Mouse (Mus musculus) cerebellum, adult 2 months (tissue): ENCODE measurements around the gene Adamtsl3. TPM values are rescaled to one million over a fixed set of nuclear protein-coding genes. Genes with fewer than 3 reads are reported as not detected.

Experiments
- DNase-seq, 2 experiments: peaks; one replicate each; pipeline ENCODE4 v3.0.0; 2021
- H3K27ac ChIP-seq: fragments of 200-500 bp; 2 replicates; pipeline ENCODE4 v1.5.1; 2012; ENCODE audit warnings: low read length, control low read depth, inconsistent platforms; ENCODE audit not compliant: insufficient read depth
- H3K27me3 ChIP-seq: fragments of 200-500 bp; 2 replicates; pipeline ENCODE4 v1.6.1; 2012; ENCODE audit warnings: inconsistent platforms, mild to moderate bottlenecking, low read length, moderate library complexity; ENCODE audit not compliant: control insufficient read depth, insufficient read depth
- H3K4me1 ChIP-seq: fragments of 200-500 bp; 2 replicates; pipeline ENCODE4 v1.6.1; 2011; ENCODE audit warnings: low read length; ENCODE audit not compliant: control insufficient read depth, insufficient read depth
- H3K4me3 ChIP-seq: fragments of 200-500 bp; replicated peaks from 2 replicates; pipeline ENCODE3; 2011; ENCODE audit warnings: mild to moderate bottlenecking, low read depth, low read length, control low read depth; ENCODE audit not compliant: insufficient read depth
- CTCF ChIP-seq: fragments of 200-500 bp; IDR thresholded peaks from 2 replicates; pipeline ENCODE4 v1.5.1; 2011; ENCODE audit warnings: low read depth, mild to moderate bottlenecking, control low read depth, low read length, moderate library complexity, borderline replicate concordance; ENCODE audit not compliant: insufficient read depth
- POLR2A ChIP-seq: fragments of 200-500 bp; IDR thresholded peaks from 2 replicates; pipeline ENCODE4 v1.6.1; 2011; ENCODE audit warnings: low read length, control low read depth, borderline replicate concordance; ENCODE audit not compliant: insufficient read depth
- WGBS: fragments of 180-500 bp; shearing (Covaris S2); methylation state at CpG from one replicate; pipeline ENCODE4 v1.1.7; 2018; 5-methylcytosine and 5-hydroxymethylcytosine counted together
- polyA plus RNA-seq: library from polyadenylated mRNA; depleted of rRNA; stranded (reverse); fragments of >200 nt; gene quantifications from 2 replicates; pipeline ENCODE4 v1.2.3, GENCODE M21; 2012

Gene Adamtsl3
- polyA plus RNA-seq, 1 experiment, result 0.72 TPM

DNA sequence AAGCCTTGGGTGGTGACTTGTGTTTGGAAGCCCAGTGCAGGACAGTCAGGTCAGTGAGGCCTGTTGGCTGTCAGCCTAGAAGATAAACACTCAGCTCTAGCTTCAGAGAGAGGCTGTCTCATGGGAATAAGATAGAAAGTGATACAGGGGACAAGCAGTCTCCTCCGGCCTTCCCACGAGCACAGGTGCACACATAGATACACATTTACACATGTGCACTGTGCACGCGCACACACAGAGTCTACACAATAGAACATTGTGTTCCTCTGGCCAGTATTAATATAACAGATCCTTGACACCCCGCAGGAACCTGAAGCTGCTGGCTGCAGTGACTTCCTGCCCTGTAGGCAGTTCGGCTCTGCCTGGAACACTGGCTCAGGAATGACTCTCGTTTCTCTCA lies 44.3 kb downstream of the Adamtsl3 start:
- TF ChIP-seq CTCF (no peak), POLR2A (no peak)
- H3K27ac ChIP-seq, result no peak overlapping the region
- no peak for DNase-seq
- no peak overlapping the region for H3K4me3 ChIP-seq
- 62% methylated on average over 7 of the region's 7 CpGs for WGBS
- H3K4me1 ChIP-seq, result no peaks in the 10 kb centered on the region
- H3K27me3 ChIP-seq, result no peaks in the 10 kb centered on the region

GRCm38 (mm10) chr7:82382843-82383535 lies 47.5 kb downstream of the Adamtsl3 start:
- no peak for DNase-seq
- H3K4me1 ChIP-seq, result no peaks in the 10 kb centered on the region
- H3K27me3 ChIP-seq, result no peaks in the 10 kb centered on the region
- WGBS, result 52% methylated on average over 4 of the region's 4 CpGs
- no peak overlapping the region for H3K4me3 ChIP-seq
- no peak for TF ChIP-seq POLR2A
- no peak for TF ChIP-seq CTCF
- no peak overlapping the region for H3K27ac ChIP-seq

- WGBS, result 29% methylated on average over 3 of the region's 3 CpGs
These were observed 48.0 kb downstream of the Adamtsl3 start for GRCm38 (mm10) chr7:82383536-82383848.

DNA sequence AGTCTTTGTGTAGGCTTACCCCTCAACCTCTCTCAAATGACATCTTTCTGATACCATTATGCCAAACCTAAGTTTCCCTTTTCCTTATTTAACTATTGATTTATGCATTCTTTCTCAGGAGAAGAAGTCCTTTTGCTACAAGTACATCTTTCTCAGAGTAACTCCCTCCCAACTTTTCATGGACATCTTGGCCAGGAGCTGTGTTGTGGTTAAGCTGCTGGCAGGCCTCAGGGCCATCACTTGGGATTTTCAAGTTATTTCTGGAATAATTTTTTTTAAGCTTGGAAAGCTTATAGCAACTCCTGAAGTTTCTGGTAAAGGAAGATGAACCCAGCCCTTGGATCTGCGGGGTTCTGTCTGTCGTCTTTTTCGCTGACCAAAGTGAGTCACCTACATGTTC lies 51.6 kb downstream of the Adamtsl3 start:
- DNase-seq, result no peak
- 97% methylated on average over 3 of the region's 3 CpGs for WGBS

More at GRCm38 (mm10) chr7:82383536-82383848, 48.0 kb downstream of the Adamtsl3 start:
- no peaks in the 10 kb centered on the region for H3K27me3 ChIP-seq
- H3K4me3 ChIP-seq, result no peak overlapping the region
- TF ChIP-seq CTCF (no peak), POLR2A (no peak)
- H3K27ac ChIP-seq, result no peak overlapping the region
- H3K4me1 ChIP-seq, result no peaks in the 10 kb centered on the region
- DNase-seq, result no peak

GRCm38 (mm10) chr7:82394435-82395186 lies 59.1 kb downstream of the Adamtsl3 start:
- Histone ChIP-seq H3K27ac (no peak overlapping the region), H3K4me1 (no peaks in the 10 kb centered on the region), H3K27me3 (no peaks in the 10 kb centered on the region), H3K4me3 (no peak overlapping the region)
- DNase-seq, result no peak
- 66% methylated on average over 6 of the region's 6 CpGs for WGBS
- TF ChIP-seq CTCF (no peak), POLR2A (no peak)

More for the DNA sequence above, 51.6 kb downstream of the Adamtsl3 start:
- Histone ChIP-seq H3K27ac (no peak overlapping the region), H3K4me3 (no peak overlapping the region), H3K27me3 (no peaks in the 10 kb centered on the region), H3K4me1 (no peaks in the 10 kb centered on the region)
- no peak for TF ChIP-seq CTCF
- TF ChIP-seq POLR2A, result no peak

- Histone ChIP-seq H3K4me3 (no peak overlapping the region), H3K27me3 (no peaks in the 10 kb centered on the region), H3K27ac (no peak overlapping the region), H3K4me1 (no peaks in the 10 kb centered on the region)
- TF ChIP-seq CTCF (no peak), POLR2A (no peak)
- WGBS, result 32% methylated on average over 12 of the region's 12 CpGs
- no peak for DNase-seq
These were observed 59.7 kb downstream of the Adamtsl3 start for GRCm38 (mm10) chr7:82395239-82395638.

DNA sequence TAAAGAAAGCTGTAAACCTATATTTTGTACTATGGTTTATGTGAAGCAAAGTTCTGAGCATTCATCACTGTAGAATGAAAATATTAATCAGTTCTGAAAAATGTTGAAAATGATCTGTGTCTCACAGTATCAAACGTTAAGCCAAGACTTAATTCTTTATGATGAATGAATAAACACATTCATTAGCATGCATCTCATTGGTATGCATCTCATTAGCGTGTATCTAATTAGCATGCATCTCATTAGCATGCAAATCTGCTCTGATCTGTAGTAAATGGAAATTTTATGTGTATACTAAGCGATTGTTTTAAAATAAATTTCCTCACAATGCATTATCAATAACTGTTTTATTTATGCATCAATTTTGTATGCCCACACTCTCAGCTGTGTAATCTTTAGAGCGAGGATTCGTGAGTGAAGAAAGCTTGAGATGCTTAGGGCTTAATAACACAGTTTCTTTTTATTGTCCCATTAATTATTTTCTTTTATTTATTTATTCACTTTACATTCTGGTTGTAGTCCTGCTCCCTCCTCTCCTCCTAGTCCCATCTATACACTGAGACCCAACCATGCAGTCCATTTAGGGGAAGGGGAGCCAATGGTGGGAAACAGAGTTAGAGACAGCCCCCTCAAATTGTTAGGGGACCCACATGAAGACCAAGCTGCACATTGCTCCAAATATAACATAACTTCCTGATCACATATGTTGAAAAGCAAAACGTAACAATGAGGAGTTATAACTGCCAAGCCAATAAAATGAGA lies 60.4 kb downstream of the Adamtsl3 start:
- no peak overlapping the region for H3K27ac ChIP-seq
- H3K27me3 ChIP-seq, result no peaks in the 10 kb centered on the region
- TF ChIP-seq POLR2A, result no peak
- no peak for TF ChIP-seq CTCF
- no peaks in the 10 kb centered on the region for H3K4me1 ChIP-seq
- 63% methylated on average over 6 of the region's 6 CpGs for WGBS
- no peak overlapping the region for H3K4me3 ChIP-seq
- no peak for DNase-seq

DNA sequence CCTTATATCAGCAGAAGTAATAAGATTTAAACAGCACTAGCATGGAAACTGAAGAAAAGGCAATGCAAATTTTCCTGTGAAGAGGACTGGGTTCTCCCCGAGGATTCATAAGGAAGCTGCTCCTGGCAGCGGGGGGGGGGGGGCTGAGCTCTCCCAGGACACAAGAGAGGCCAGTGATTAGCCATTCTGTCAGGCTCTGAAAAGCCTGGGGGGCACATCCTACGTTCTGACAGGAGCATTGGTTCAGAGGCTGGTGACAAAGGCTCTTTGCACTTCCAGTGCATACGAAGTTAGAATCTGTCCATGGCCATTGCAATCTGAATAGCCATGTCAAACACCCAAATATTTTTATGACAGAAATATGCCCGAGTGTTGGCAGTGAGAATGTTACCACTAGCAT lies 61.4 kb downstream of the Adamtsl3 start:
- no peak for DNase-seq
- H3K27ac ChIP-seq, result no peak overlapping the region
- no peaks in the 10 kb centered on the region for H3K4me1 ChIP-seq
- no peak for TF ChIP-seq CTCF
- TF ChIP-seq POLR2A, result no peak
- WGBS, result 15% methylated on average over 5 of the region's 5 CpGs
- no peak overlapping the region for H3K4me3 ChIP-seq
- no peaks in the 10 kb centered on the region for H3K27me3 ChIP-seq
